ENCODE assay signal across 13 mouse cellular contexts in genomic region chr14:76767301-76767700, GRCm38 (mm10).
"Had no signal": no experiment of that assay in that cellular context is flagged by ENCODE, and none has a peak within 500 bp of the region (broad histone marks: within the 10 kb centered on the region; RNA-seq: fewer than 3 reads in every experiment).

No protein-coding gene starts in this region.

- DNase-seq: kidney, adult 9 months; kidney, postnatal 10 days; kidney, postnatal 4 days; liver; liver, embryonic 13.5 days; liver, postnatal 0 days; midbrain, embryonic 14.5 days had no signal

- H3K27ac ChIP-seq: liver, embryonic 13.5 days; lung, embryonic 15.5 days; midbrain, embryonic 10.5 days; neural tube, embryonic 15.5 days; stomach, postnatal 0 days had no signal

- H3K4me3 ChIP-seq: limb, embryonic 12.5 days; liver, embryonic 13.5 days; lung, embryonic 15.5 days; midbrain, embryonic 10.5 days; myocyte; neural tube, embryonic 15.5 days had no signal
